ENCODE assay signal across 20 mouse cellular contexts in the genomic region with DNA sequence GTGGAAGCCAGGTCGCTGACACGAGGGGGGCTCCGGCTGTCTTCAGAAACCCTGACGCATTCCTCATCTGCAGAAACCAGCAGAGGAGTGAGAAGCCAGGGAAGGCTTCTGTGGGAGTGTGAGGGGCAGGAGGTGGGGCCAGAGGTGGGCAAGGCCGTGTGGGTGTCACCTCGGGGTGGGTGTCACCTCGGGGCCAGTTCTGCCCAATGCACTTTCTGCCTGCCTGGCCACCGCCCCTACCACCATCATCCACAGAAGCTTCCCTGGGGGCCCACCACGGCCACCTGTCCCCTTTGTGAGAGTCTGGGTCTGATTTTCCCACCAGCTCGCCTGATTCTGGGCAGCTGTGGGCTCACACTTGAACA. TPM values are rescaled to one million over a fixed set of nuclear protein-coding genes. Genes with fewer than 3 reads are reported as not detected.
A peak's percentile ranks its signal among the peaks of the same experiment; 100 is the strongest.
DNase-seq lines count a peak whose midpoint lies in the region; ATAC-seq lines count a peak whose summit lies in the region.
"Had no signal": no experiment of that assay in that cellular context is flagged by ENCODE, and none has a peak within 500 bp of the region (broad histone marks: within the 10 kb centered on the region; RNA-seq: fewer than 3 reads in every experiment).

No protein-coding gene starts in this region.

- H3K4me1 ChIP-seq in heart, embryonic 12.5 days (replicated peaks) = peaks cover 20% of the 10 kb centered on the region
- peaks cover 3% of the 10 kb centered on the region; the same call in 1 of the 2 replicates for H3K4me1 ChIP-seq in lung, embryonic 16.5 days (replicated peaks; ENCODE audit: control insufficient read depth, insufficient read depth, low read length)
- no peaks in the 10 kb centered on the region for H3K4me1 ChIP-seq in limb, embryonic 13.5 days
- H3K4me1 ChIP-seq: forebrain, embryonic 12.5 days; hindbrain, embryonic 15.5 days; midbrain, embryonic 12.5 days had no signal

- H3K27ac ChIP-seq in heart, embryonic 12.5 days (ENCODE audit: poor library complexity, severe bottlenecking) = no peak overlapping the region
- no peak overlapping the region for H3K27ac ChIP-seq in lung, embryonic 16.5 days (ENCODE audit: low read length)
- H3K27ac ChIP-seq in limb, embryonic 13.5 days = no peak overlapping the region
- H3K27ac ChIP-seq: forebrain, embryonic 12.5 days; hindbrain, embryonic 15.5 days; midbrain, embryonic 12.5 days had no signal

- H3K27me3 ChIP-seq in heart, embryonic 12.5 days (replicated peaks) = peaks cover 35% of the 10 kb centered on the region
- peaks cover 10% of the 10 kb centered on the region for H3K27me3 ChIP-seq in lung, embryonic 16.5 days (ENCODE audit: control insufficient read depth, insufficient read depth, low read depth, low read length)
- H3K27me3 ChIP-seq in limb, embryonic 13.5 days = peaks cover 55% of the 10 kb centered on the region

- peak overlapping the region; percentile 33; the same call in 1 of the 2 replicates for H3K4me2 ChIP-seq in heart, embryonic 12.5 days
- H3K4me2 ChIP-seq in lung, embryonic 16.5 days (ENCODE audit: low read depth, low read length) = peak overlapping the region; percentile 44
- no peak overlapping the region for H3K4me2 ChIP-seq in limb, embryonic 13.5 days (replicated peaks)
- H3K4me2 ChIP-seq: forebrain, embryonic 12.5 days; hindbrain, embryonic 15.5 days; midbrain, embryonic 12.5 days had no signal

- no peaks in the 10 kb centered on the region for H3K36me3 ChIP-seq in heart, embryonic 12.5 days
- H3K36me3 ChIP-seq in lung, embryonic 16.5 days (ENCODE audit: control insufficient read depth, insufficient read depth, low read length) = peaks cover 3% of the 10 kb centered on the region; the same call in 1 of the 2 replicates
- H3K36me3 ChIP-seq in limb, embryonic 13.5 days = no peaks in the 10 kb centered on the region
- H3K36me3 ChIP-seq: forebrain, embryonic 12.5 days; hindbrain, embryonic 15.5 days; midbrain, embryonic 12.5 days had no signal

- ATAC-seq in heart, embryonic 12.5 days (ENCODE audit: insufficient number of reproducible peaks, low FRiP score) = no peak
- no peak for ATAC-seq in lung, embryonic 16.5 days (ENCODE audit: low read depth)
- no peak for ATAC-seq in limb, embryonic 13.5 days (ENCODE audit: low FRiP score, low read depth)

- no peak overlapping the region for H3K4me3 ChIP-seq in heart, embryonic 12.5 days
- peak overlapping the region; percentile 47 for H3K4me3 ChIP-seq in lung, embryonic 16.5 days (ENCODE audit: low read length)
- H3K4me3 ChIP-seq in limb, embryonic 13.5 days = no peak overlapping the region
- H3K4me3 ChIP-seq: forebrain, embryonic 12.5 days; hindbrain, embryonic 15.5 days; midbrain, embryonic 12.5 days had no signal

- 0 out of 2 replicates have a peak, but pooled peaks cover 4% of the 10 kb centered on the region for H3K9me3 ChIP-seq in heart, embryonic 12.5 days (replicated peaks)
- H3K9me3 ChIP-seq in lung, embryonic 16.5 days (ENCODE audit: control insufficient read depth, low read length) = no peaks in the 10 kb centered on the region
- H3K9me3 ChIP-seq in limb, embryonic 13.5 days = no peaks in the 10 kb centered on the region
- H3K9me3 ChIP-seq: forebrain, embryonic 12.5 days; hindbrain, embryonic 15.5 days; midbrain, embryonic 12.5 days had no signal

- intact Hi-C loops in heart, postnatal 10 days (cut with DNase I) = no loop called here

- 32% methylated on average over 10 of the region's 10 CpGs for WGBS in heart, embryonic 12.5 days
- 23% methylated on average over 10 of the region's 10 CpGs for WGBS in lung, embryonic 16.5 days
- 19% methylated on average over 10 of the region's 10 CpGs for WGBS in limb, embryonic 13.5 days

- H3K9ac ChIP-seq in heart, embryonic 12.5 days = no peak overlapping the region
- H3K9ac ChIP-seq in lung, embryonic 16.5 days (ENCODE audit: low read length) = peak overlapping the region; percentile 75
- H3K9ac ChIP-seq in limb, embryonic 13.5 days = 0 out of 2 replicates have a peak overlapping the region, but pooled peaks have one; percentile 8
- H3K9ac ChIP-seq: forebrain, embryonic 12.5 days; hindbrain, embryonic 15.5 days; midbrain, embryonic 12.5 days had no signal

- DNase-seq in heart, postnatal 10 days = no peak
- no peak for DNase-seq in lung, postnatal 4 days
- DNase-seq in testis, postnatal 14 days (ENCODE audit: low spot score) = peak; percentile 72
- DNase-seq in cerebellum, postnatal 14 days = no peak
- DNase-seq in layer of hippocampus, postnatal 36 days = no peak
- DNase-seq: B cell, adult 2 months; cerebellum, adult 9-10 months; lung, adult 18-20 months; right cerebral cortex, postnatal 4 days had no signal

RNA-seq across cellular contexts. Expression of a gene that starts 6.6 kb away (rescaled TPM):
- 0.41 and 0.42 TPM in 2 replicates for polyA plus RNA-seq in heart, embryonic 12.5 days (2016; fragmentation: Nextera tagmentation; extraction: Ambion mirVana)
- under 1 TPM; 0.10 to 0.37 TPM for total RNA-seq in heart, postnatal 10 days (2021)
- 13.9 and 14.6 TPM in 2 replicates for polyA plus RNA-seq in lung, embryonic 16.5 days (2015; fragmentation: Nextera tagmentation; extraction: Ambion mirVana)
- 1.8 and 2.0 TPM in 2 replicates for polyA plus RNA-seq in limb, embryonic 13.5 days (2015; fragmentation: Nextera tagmentation; extraction: Ambion mirVana)
- 1 to 10 TPM in 1 of 2 experiments, under 1 TPM in 1; 0.18 to 1.0 TPM for total RNA-seq in layer of hippocampus, postnatal 36 days (2021)

RNA-seq across cellular contexts. Expression of a gene that starts 13.1 kb away (rescaled TPM):
- polyA plus RNA-seq in heart, embryonic 12.5 days (2016; fragmentation: Nextera tagmentation; extraction: Ambion mirVana) = not detected in 2 replicates
- total RNA-seq in heart, postnatal 10 days (2021) = not detected
- not detected in 2 replicates for polyA plus RNA-seq in lung, embryonic 16.5 days (2015; fragmentation: Nextera tagmentation; extraction: Ambion mirVana)
- not detected in 2 replicates for polyA plus RNA-seq in limb, embryonic 13.5 days (2015; fragmentation: Nextera tagmentation; extraction: Ambion mirVana)
- not detected for total RNA-seq in layer of hippocampus, postnatal 36 days (2021)
- total RNA-seq: layer of hippocampus, adult 18-20 months; left cerebral cortex, postnatal 10 days had no signal
- polyA plus RNA-seq: embryonic facial prominence, embryonic 11.5 days; forebrain, embryonic 12.5 days; heart, embryonic 14.5 days; hindbrain, embryonic 15.5 days; midbrain, embryonic 12.5 days; thymus, postnatal 0 days had no signal

RNA-seq across cellular contexts. Expression of a gene that starts 13.6 kb away (rescaled TPM):
- 39.1 and 42.3 TPM in 2 replicates for polyA plus RNA-seq in heart, embryonic 12.5 days (2016; fragmentation: Nextera tagmentation; extraction: Ambion mirVana)
- 10 to 100 TPM; 11.9 to 13.5 TPM for total RNA-seq in heart, postnatal 10 days (2021)
- polyA plus RNA-seq in lung, embryonic 16.5 days (2015; fragmentation: Nextera tagmentation; extraction: Ambion mirVana) = 69.5 and 75.9 TPM in 2 replicates
- 68.3 and 80.7 TPM in 2 replicates for polyA plus RNA-seq in limb, embryonic 13.5 days (2015; fragmentation: Nextera tagmentation; extraction: Ambion mirVana)
- 10 to 100 TPM; 18.4 to 19.9 TPM for total RNA-seq in layer of hippocampus, postnatal 36 days (2021)

RNA-seq across cellular contexts. Expression of a gene that starts 21.8 kb away (rescaled TPM):
- 24.4 and 25.2 TPM in 2 replicates for polyA plus RNA-seq in heart, embryonic 12.5 days (2016; fragmentation: Nextera tagmentation; extraction: Ambion mirVana)
- total RNA-seq in heart, postnatal 10 days (2021) = 10 to 100 TPM; 20.9 to 25.8 TPM
- polyA plus RNA-seq in lung, embryonic 16.5 days (2015; fragmentation: Nextera tagmentation; extraction: Ambion mirVana) = 15.3 and 16.3 TPM in 2 replicates
- 7.3 and 8.6 TPM in 2 replicates for polyA plus RNA-seq in limb, embryonic 13.5 days (2015; fragmentation: Nextera tagmentation; extraction: Ambion mirVana)
- 1 to 10 TPM; 7.3 to 8.2 TPM for total RNA-seq in layer of hippocampus, postnatal 36 days (2021)

RNA-seq across cellular contexts. Expression of a gene that starts 37.6 kb away (rescaled TPM):
- 24.2 and 32.7 TPM in 2 replicates for polyA plus RNA-seq in heart, embryonic 12.5 days (2016; fragmentation: Nextera tagmentation; extraction: Ambion mirVana)
- 10 to 100 TPM; 43.5 to 43.6 TPM for total RNA-seq in heart, postnatal 10 days (2021)
- polyA plus RNA-seq in lung, embryonic 16.5 days (2015; fragmentation: Nextera tagmentation; extraction: Ambion mirVana) = 21.9 and 24.6 TPM in 2 replicates
- polyA plus RNA-seq in limb, embryonic 13.5 days (2015; fragmentation: Nextera tagmentation; extraction: Ambion mirVana) = 25.2 and 29.2 TPM in 2 replicates
- 10 to 100 TPM; 86.4 to 91.9 TPM for total RNA-seq in layer of hippocampus, postnatal 36 days (2021)
